Mouse (Mus musculus): ENCODE data around the gene Atxn1.

DNA sequence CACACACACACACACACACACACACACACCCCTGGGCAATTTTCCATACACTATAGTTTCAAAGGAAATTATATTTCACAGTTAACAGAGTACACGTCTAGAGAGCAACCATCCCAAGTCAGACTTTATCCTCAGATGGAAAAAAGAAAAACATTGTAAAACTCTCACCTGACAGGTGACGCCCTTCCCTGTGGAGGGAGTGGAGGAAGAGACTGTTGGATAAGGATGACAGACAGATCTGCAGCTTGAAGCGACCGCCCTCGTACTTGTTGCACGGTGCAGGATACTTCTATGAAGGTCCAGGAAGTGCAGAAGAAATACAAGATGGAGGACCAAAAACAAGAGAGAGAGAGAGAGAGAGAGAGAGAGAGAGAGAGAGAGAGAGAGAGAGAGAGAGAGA is 8.5 kb downstream of the Atxn1 start:
- TF ChIP-seq POLR2AphosphoS2 (IDR thresholded peaks at IDR 0.05; ENCODE audit: low read depth, low read length) (no peak), NELFE (IDR thresholded peaks at IDR 0.05; ENCODE audit: low read depth, low read length) (no peak), UBTF (IDR thresholded peaks at IDR 0.05; ENCODE audit: low read depth, low read length) (no peak), POLR2A (IDR thresholded peaks at IDR 0.05; ENCODE audit: low read depth, low read length) (no peak), CTCF (conservative IDR thresholded peaks at IDR 0.05 in 1 of 2, IDR thresholded peaks at IDR 0.05 in 1 of 2; ENCODE audit: low read depth in 2 of 2, low read length in 2 of 2) (no peak), SMC3 (IDR thresholded peaks at IDR 0.05; ENCODE audit: low read depth, low read length) (no peak), USF1 (IDR thresholded peaks at IDR 0.05; ENCODE audit: low read depth, low read length) (no peak), CHD2 (IDR thresholded peaks at IDR 0.05; ENCODE audit: low read length) (no peak), MEF2A (IDR thresholded peaks at IDR 0.05; ENCODE audit: borderline replicate concordance, low read depth, low read length) (no peak), GABPA (IDR thresholded peaks at IDR 0.05; ENCODE audit: insufficient replicate concordance, low read depth, low read length) (no peak), MAZ (IDR thresholded peaks at IDR 0.05; ENCODE audit: low read depth, low read length) (no peak), RAD21 (IDR thresholded peaks at IDR 0.05; ENCODE audit: low read depth, low read length) (no peak)
